Mouse (Mus musculus) CH12.LX (cell line): ENCODE measurements around the gene Clip1.
A peak's percentile ranks its signal among the peaks of the same experiment; 100 is the strongest.

Experiments
- CTCF ChIP-seq, 2 experiments: IDR thresholded peaks in 1 of 2; conservative IDR thresholded peaks in 1 of 2; 2 replicates each; pipeline ENCODE4 v1.5.1; 2011 to 2012; ENCODE audit warnings: low read depth in 2 of 2, low read length in 2 of 2, improper control_type of control experiment in 1 of 2, inconsistent platforms in 1 of 2, mild to moderate bottlenecking in 1 of 2, moderate library complexity in 1 of 2
- MYC ChIP-seq: IDR thresholded peaks from 2 replicates; pipeline ENCODE4 v1.6.1; 2011; ENCODE audit warnings: low read depth, mild to moderate bottlenecking, improper control_type of control experiment, low read length
- USF1 ChIP-seq: IDR thresholded peaks from 2 replicates; pipeline ENCODE4 v1.6.1; 2014; ENCODE audit warnings: low read depth, mild to moderate bottlenecking, inconsistent platforms, low read length, improper control_type of control experiment
- ZC3H11A ChIP-seq: IDR thresholded peaks from 2 replicates; pipeline ENCODE4 v1.6.1; 2012; ENCODE audit warnings: low read depth, mild to moderate bottlenecking, inconsistent platforms, low read length, improper control_type of control experiment
- ZKSCAN1 ChIP-seq: IDR thresholded peaks from 2 replicates; pipeline ENCODE4 v1.6.1; 2012; ENCODE audit warnings: low read depth, inconsistent platforms, low read length, improper control_type of control experiment, borderline replicate concordance
- ZNF384 ChIP-seq: IDR thresholded peaks from 2 replicates; pipeline ENCODE4 v1.6.1; 2012; ENCODE audit warnings: low read depth, low read length, improper control_type of control experiment, inconsistent platforms

- TF ChIP-seq USF1 (peak; percentile 100), MYC (peak; percentile 80), ZNF384 (no peak), ZC3H11A (no peak), ZKSCAN1 (no peak), CTCF (conservative IDR thresholded peaks at IDR 0.05 in 1 of 2, IDR thresholded peaks at IDR 0.05 in 1 of 2; ENCODE audit: low read depth in 2 of 2, low read length in 2 of 2) (no peak)
Observed at GRCm38 (mm10) chr5:123572357-123573186, 111.8 kb downstream of the Clip1 start, which contains the start of gene Vps33a.
